Mouse (Mus musculus): ENCODE measurements around the gene Mgat4a.
"Not testable (repeated sequence)": the region's sequence is repeated elsewhere in the genome, so short reads cannot be mapped to it uniquely, and the experiment has no call there.

The Mgat4a gene

DNA sequence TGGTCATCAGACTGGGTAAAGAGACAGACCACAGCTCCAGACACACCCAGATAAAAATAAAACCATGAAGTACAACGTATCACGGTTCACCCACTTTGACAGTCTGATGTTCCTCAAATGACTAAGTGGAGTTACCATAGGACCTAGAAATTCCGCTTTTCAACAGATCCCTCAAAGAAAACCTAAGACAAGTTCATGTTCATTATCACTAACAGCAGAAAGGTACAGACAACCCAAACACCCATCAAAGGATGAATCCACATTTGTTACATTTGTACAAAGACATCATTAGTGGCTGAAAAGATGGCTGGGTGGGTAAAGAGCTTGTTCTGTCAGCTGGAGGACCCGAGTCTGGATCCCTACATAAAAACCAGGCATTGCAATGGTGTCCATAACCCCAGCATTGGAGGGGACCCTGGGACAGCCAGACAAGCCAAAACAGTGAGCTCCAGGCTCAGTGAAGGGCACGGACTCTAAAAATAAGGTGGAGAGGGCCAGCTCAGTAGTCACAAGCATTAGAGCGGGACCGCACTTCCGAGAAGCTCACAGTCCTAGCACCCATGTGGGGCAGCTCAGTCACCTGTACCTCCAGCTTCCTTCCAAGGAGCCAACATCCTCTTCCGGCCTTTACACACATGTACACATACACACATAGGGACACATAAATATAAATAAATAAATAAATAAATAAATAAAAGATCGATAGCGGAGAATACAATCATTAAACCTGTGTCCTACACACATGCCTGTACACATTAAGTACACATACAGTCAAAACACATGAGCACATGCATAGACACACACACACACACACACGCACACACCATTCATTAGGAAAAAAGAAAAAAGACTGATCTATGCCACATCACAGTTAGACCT is 8.9 kb downstream of the Mgat4a start:
- DNase-seq, result no peak

DNA sequence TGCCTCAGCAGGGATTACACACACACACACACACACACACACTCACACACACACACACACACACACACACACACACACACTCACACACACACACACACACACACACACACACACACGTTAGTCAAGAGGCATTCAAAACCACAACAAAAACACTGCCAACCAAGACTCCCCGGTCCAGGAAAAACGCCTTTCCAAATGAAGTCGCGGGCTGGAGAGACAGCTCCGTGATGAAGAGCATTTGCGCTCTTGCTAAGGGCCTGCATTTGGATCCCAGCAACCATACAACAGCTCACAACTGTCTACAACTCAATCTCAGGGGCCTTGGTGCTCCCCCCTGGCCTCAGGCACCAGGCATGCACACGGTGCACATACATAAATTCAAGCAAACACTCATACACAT is 10.8 kb downstream of the Mgat4a start:
- DNase-seq, result no peak

DNA sequence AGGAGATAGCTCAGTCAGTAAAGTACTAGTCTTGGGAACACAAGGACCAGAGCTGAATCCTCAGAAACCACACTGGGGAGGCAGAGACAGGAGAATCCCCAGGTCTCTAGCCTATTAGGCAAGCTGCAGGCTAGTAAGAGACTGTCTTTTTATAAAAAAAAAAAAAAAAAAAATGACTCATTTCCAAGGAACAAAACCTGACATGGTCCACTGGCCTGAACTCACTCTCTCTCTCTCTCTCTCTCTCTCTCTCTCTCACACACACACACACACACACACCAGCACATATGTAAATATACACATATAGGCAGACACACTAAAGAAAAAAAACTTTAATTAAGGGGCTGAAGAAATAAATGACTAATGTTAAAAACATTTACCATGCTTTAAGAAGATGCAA is 14.6 kb downstream of the Mgat4a start:
- no peak for DNase-seq

DNA sequence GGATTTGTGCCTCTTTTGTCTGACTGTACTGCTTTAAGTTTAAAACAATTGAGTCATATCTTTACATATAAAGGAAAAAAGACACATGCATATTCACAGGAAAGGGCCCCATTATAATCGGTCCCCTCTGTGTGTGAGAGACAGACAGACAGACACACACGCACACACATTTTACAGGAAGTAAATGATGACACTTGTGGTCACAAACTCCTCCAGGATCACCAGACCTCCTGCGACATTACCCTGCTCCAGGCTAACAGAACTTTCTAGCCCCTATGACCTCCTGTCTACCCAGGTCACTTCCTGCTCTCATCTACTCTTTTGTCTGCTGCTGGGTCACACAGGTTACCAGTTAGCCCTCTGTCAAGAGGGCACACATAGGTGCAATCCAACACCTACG is 16.1 kb downstream of the Mgat4a start:
- DNase-seq, result peak in 1 of 2 experiments; percentile 12

DNA sequence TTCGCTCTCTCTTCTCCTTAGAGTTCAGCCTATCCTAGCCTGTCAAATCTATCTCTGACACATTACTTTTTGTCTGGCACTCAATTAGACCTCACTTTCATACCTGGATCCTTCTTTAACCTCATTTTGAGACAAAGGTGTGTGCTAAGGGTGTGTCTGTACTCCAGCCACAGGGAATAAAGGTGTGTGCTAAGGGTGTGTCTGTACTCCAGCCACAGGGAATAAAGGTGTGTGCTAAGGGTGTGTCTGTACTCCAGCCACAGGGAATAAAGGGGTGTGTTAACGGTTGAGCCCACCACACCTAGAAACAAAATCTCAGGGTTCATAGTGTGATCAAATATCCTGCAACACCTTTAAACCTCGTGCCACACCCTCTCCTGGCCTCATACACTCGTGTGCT is 16.7 kb downstream of the Mgat4a start:
- peak in 1 of 2 experiments; percentile 1 for DNase-seq

DNA sequence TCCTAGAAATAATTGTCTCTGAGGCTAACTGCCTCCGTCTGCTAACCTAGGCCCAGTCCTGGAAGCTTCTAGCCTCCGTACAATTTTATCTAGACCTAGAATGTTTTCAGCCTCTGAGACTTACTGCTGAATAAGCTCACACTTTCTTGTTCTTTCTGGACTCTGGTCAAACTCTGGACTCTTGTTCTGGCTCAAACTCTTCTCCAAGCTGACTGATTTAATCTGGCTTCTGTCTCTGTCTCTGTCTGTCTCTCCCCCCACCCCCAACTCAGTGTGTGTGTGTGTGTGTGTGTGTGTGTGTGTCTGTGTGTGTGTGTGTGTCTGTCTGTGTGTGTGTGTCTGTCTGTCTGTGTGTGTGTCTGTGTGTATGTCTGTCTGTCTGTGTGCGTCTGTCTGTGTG is 17.3 kb downstream of the Mgat4a start:
- DNase-seq, result peak in 1 of 2 experiments; percentile 51

DNA sequence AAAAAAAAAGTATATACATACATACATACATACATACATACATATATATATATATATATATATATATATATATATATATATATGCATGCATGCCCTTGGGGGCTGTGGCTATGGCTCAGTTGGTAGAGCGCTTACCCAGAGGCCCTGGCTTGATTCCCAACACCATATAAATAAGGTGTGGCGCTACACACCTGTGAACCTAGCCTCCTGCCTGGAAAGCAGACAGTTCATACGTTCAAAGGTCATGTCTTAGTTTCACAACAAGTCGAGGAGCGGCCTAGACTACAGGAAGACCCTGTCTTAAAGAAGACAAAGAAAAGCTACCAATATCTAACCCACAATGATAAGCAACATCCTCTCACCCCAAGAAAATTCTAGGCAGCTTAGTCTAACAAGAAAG is 18.7 kb downstream of the Mgat4a start:
- peak in 1 of 2 experiments; percentile 58 for DNase-seq

DNA sequence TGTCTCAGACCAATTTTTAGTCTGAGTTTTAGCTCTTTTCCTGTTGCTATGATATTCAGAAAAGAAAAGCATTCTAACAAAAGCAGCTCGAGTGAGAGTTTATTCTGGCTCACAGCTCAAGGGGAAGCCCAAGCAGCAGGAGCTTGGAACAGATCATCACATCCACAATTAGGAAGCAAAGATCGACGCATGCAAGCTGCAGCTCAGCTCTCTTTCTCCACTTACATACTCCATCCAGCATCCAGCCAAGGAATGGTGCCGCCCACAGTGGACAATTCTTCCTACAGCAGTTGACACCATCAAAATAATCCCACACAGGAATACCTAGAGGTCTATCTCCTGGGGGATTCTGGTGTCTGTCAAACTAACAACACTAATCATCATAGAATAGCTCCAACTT is 22.0 kb downstream of the Mgat4a start:
- DNase-seq, result peak in 1 of 2 experiments; percentile 8

DNA sequence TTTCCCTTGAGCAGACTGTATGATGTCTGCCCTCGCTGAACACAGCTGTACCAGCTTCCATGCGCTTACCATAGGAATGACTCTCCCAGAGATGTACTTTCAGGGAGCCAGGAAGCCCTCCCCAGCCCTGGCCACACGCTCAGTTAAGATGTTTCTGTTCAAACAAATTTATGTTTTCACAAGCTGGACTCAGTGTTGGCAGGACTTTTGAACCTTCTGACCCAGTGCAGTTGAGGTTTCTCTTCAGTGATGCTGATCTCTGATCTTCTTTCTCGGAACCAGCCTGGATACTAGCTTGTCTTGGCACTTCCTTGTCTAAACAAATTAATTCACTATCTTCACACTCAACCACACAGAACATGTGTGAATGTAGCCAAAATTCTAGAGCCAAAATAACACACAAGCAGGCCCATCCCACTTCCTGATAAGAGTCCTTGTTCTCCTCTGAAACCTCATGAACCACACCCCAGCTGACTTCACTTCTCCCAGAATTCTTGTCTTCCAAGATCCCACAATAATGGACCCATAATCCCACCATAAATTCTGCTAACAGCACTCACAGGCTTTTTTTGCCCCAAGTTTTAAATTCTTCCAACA is 22.6 kb downstream of the Mgat4a start:
- peak; percentile 47 to 68 for DNase-seq

DNA sequence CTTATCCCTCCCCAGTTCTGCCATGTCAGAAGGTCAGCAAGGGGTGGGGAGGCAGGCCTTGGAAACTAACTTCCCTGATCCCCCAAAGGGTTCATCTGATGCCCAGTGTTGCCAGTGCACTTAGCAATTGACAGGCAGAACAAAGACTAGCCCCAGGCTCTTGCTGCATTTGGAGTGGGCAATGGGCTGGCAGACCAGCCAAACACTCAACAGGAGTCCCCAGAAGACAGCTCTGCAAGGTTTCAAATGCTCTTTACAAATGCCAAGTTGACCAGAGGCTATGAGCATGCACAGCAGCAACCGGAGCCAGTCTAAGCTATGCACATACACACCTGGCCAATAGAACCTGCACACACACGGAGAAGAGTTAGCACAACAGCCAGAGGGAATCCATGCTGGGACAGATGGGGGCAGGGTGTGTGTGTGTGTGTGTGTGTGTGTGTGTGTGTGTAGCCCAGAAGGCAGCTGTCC is 27.8 kb downstream of the Mgat4a start:
- peak in 1 of 2 experiments; percentile 59 for DNase-seq

DNA sequence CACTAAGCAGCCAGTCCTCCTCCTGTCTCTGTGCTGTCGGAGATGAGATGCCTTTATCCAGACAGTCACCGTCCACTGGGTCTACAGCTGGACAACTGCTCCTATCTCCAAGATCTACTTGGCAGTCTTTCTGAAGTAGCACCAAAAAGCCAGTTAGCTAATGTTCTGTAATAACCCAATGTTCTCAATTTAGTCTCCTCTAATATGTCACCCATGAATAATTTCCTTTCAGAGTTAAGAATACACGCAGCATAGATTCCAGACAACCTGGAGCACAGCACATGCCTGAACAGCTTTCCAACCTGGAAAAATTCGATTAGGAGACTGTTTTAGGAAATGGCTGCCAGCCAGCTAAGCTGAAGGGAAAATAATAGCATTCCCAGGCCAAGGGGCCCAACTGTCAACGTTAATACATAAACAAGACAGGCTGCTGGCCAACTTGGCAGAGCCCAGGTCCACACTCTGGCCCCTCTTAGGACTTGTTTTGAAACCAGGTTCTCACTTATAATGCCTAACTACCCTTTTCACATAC is 28.6 kb downstream of the Mgat4a start:
- peak; percentile 89 to 91 for DNase-seq

DNA sequence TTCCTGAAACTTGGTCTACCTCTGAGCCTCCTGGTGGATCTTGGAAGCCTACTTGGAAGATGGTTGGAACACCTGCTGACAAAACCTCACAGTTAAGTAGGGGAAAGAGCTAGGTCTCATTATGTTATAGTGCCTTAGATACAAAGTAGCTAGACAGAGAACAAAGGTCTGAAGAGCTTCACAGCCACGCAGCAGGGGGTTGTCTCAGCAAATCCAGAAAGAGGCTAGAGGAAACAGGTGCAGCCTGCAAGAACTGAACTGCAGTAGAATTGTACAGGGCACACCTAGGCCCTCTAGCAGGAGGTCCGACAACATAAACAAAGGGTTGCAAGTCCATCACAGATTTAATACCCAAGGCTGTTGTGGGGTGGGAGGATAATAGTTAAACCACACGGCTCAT is 30.6 kb downstream of the Mgat4a start:
- peak in 1 of 2 experiments; percentile 61 for DNase-seq

DNA sequence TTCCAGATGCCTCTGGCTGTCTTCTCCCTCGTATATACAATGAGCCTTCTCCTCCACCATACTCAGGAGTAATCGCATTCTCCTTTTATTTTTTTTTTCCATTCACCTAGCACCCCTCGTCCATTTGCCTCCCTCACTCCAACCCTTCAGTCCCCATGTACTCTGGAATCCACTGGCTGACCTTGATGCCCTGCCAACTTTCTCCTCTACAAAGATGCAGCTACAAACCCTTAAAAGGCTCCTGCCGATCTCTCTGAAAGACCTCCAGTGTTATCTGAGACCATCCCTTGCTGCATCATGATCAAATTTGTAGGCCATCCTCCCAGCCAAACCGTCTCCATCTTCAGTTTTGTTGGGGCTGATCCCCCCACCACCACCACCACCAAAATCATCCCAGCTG is 31.4 kb downstream of the Mgat4a start:
- peak; percentile 44 to 52 for DNase-seq

DNA sequence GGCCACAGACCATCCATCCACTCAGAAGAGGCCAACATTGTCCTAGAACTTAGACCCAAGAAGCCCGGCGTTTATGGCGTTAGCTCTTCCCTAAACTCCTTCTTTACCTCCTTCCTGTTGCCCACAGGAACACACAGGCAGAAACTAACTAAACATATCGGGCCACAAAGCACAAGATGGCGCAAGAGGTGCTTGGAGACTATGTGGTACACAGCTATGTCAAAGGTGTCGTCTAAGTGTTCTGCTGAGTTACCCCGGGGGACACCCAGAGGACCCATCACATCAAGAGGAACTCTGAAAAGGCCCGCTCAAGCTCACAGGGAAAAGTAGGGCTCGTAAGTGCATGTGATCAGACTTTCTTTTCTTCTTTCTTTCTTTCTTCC is 35.5 kb downstream of the Mgat4a start:
- no peak for DNase-seq

DNA sequence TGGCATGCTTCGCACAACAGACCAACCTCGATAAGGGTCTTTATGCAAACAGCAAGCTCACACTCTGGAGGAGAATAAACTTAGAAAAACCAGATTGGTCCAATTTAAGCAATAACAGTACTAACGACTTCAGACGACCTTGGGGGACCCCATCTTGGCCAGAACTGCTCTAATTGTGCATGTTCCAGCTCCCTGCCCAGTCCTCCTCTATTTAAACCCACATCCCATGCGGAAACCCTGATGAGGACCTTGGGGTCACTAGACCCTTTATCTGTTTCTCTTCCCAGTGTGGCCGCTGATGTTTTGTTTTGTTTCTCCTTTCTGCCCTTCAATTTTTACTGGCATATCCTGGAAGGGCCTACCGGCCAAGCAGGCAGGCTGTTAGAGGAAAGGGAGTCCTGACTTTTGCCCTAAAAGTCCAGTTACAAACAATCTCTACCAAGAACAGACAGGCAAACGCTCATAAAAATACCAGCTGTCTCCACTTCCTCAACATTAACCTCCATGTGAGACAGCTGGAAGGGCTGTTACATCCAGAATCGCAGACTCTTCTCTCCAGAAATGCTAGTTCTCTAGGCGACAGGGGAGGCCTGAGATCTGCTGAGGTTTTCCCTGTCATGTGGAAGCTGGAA is 36.0 kb downstream of the Mgat4a start:
- DNase-seq, result peak; percentile 25 to 58

DNA sequence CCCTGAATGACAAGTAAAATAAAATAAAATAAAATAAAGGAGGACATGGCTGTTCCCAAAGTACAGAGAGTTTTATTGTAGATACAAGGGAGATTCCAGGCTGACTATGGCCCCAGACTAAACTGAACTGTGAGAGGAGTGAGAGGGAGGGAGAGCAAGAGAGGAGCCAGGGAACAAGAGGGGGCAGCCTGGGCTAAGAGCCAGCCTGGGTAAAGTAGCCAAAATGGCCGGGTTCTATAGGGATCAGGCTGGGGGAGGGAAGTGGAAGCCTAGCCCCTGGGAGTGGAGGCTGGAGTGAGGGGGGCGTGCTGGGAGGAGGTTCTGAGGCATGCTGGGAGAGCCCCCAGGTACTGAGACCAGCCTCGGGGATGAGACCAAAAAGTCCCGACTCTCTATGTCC is 37.2 kb downstream of the Mgat4a start:
- no peak for DNase-seq

DNA sequence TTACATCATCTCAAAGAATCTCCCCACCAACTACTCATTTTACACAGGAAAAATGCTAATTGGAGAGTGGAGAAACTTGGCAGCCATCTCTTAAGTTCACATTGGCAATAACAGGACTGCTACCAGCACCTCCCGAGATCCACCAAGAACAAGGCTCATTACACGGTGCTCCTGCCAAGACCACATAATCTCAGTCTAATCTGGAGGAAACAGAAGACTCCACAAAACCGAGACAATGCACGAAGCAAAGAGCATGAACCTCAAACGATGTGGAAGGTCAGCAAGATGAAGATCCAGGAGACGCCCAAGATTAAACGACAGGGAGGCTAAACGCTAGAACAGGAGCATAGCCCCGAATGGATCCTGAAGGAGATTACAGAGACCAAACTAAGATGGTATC is 38.5 kb downstream of the Mgat4a start:
- no peak for DNase-seq

DNA sequence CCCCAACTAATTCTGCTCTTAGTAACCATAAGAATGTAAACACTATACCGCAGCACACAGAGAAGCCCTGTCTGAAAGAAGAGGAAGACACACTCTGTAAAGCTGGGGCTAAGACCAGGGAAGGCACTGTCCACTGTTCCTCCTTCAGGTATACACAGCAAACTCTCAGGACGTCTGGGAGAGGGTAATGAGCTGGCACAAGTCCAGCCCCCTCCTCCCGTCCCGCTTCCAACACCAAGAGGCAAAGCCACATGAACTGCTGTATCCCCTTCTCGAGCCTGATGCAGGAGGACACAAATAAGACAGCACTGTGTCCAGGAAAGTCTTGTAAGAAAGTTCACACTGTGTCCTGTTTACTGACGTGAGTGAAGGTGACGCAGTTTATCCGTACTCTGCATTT is 40.1 kb downstream of the Mgat4a start:
- DNase-seq, result no peak

DNA sequence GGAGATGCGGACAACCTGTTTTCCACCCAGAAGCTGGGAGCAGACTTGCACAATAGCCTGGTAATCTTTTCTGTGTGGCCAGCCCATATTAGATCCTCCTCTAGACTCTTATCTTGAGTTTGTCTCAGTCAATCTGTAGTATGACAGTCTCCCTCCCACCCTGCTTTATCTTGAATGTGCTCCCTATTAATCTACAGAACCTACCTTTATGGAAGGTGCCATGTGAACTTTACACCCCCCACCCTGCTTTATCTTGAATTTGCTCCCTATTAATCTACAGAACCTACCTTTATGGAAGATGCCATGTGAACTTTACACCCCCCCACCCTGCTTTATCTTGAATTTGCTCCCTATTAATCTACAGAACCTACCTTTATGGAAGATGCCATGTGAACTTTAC is 41.4 kb downstream of the Mgat4a start:
- not testable (repeated sequence) for DNase-seq

DNA sequence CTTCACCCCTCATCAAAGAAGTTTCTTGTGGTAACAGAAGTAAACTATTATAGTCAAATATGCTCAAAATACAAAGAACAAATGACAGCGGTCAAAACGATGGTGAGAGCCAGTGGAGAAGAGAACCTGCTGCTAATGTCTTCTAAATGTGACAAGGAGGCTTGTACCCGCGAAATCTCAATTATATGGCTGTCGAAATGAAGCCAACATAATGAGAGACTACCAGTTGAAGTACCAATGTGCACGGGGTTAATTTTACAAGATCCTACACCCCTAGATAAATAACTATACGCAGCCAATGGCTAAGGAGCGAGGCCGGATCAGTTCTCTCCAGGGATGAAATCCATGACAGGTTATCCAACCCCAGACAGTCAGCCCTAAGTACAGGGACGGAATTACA is 41.9 kb downstream of the Mgat4a start:
- no peak for DNase-seq

DNA sequence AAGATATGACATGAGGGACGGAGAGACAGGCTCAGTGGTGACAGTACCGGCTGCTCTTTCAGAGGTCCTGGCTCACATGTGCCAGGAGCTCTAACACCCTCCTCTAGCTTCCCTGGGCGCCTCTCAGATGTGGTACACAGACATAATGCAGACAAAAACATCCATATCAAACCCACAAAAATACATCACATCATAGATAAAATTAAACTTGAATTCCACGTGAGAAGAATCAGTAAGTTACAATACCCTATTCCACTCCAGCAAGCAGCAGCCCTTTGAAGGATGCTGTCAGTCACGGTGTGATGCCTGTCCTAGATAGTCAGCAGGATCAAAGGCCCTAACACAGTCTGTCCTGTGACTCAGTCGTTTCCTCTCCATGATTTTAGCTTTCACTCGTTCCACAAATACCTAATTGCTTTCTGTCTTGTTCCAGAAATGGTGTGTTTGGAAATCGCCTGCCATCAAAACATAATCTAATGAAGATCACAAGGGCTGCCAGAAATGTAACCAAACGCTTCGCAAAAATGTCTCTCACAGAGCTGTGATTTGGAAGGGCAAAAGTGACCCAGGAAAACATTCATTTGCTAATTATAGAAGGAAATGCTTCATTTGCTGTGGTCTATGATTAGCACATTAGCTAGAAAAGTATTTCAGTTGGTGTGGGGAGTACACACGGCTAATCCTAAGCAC is 44.1 kb downstream of the Mgat4a start:
- DNase-seq, result no peak

DNA sequence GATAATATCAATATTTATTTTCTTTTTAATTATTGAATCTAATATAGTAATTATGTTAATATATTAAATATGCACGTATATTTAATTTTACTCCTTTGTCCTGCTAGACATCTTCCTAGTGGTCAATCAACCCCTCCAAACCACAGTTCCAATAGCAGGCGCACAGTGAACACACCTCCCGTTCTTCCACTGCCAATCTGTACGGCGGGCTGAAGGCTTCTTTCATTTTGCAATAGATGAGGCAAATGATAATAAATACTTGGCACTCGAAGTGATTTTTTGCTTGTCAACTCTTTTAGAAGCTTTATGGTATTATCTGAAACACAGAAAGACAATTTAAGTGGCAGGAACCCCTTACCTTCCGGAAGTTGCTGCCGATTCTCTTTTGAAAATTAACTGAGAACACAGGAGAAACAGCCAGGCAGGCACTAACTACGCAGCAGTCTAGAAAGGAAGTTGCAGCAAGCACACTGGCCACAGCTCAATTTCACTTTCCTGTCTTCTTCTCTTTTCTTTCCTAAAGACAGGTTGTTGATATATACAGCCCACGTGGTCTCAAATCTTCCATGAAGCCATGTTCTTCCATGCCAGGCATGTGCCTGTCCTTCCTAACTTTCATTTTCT is 45.0 kb downstream of the Mgat4a start:
- DNase-seq, result no peak

All from kidney, postnatal 25 days (tissue).